Mouse (Mus musculus): ENCODE measurements around the gene Aoc1.
A peak's percentile ranks its signal among the peaks of the same experiment; 100 is the strongest.

Aoc1 gene

DNA sequence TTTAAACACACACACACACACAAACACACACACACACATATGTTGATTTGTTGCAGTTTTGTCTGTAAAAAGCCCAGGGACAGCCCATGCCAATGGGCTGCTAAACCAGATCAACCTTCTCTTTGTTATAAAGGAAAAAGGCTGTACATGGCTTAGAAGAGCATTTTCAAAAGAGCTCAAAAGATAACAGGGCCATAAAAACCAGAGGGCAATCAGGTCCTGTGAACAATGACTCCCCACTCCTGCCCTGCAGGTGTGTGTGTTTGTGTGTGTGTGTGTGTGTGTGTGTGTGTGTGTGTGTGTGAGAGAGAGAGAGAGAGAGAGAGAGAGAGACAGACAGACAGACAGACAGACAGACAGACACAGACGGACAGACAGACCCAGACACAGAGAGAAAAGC, 36.5 kb downstream of the Aoc1 start:
- no peak for DNase-seq (ENCODE audit: low spot score)

GRCm38 (mm10) chr6:48912033-48912432, 39.3 kb downstream of the Aoc1 start:
- peak; percentile 12 for DNase-seq (ENCODE audit: low spot score)

DNA sequence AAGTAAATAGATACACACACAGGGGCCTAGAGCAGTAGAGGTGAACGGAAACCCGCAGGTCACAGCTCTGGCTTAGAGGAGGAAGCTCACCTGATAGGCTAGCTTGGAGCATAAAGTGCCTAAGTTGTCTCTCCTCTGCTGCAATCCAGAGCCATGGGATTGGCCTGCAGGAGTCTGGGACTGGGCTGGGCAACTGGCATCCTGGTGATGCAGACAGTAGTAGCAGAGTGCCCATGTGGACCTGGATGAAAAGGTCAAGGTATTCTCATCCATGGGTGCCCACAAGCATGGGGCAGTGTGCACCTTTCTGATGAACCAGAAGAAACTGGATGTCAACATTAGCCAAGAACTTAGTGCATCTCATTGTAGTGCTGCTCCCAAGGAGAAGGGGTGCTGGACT, 40.9 kb downstream of the Aoc1 start:
- no peak for DNase-seq (ENCODE audit: low spot score)

DNA sequence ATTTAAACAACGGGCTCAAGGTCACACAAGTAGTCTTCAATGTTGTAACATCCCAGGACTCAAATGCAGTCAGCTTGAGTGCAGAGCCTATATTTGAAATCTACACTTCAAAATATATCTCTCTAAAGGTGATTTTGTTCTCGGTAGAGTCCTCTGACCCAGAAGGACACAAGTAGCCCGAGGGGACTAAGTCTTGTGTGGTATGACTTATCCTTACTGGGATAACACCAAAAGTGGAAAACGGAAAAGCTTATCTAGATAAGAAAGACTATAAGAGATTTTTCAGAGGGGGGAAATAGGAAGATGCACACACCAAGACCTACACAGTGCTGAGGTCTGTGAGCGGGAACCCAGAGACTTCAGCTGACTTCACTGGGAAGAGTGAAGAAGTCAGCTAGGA, 56.9 kb downstream of the Aoc1 start, which contains the start of gene 1600015I10Rik:
Gene 1600015I10Rik (plus strand): TSS at position 301 of the 400 bp plus-strand sequence.
- no peak for DNase-seq (ENCODE audit: low spot score)

GRCm38 (mm10) chr6:48949596-48949995, 76.9 kb downstream of the Aoc1 start:
- no peak for DNase-seq (ENCODE audit: low spot score)

GRCm38 (mm10) chr6:48950676-48951075, 78.0 kb downstream of the Aoc1 start:
- no peak for DNase-seq (ENCODE audit: low spot score)

- DNase-seq (ENCODE audit: low spot score), result no peak
Observed at GRCm38 (mm10) chr6:48951630-48952029, 78.9 kb downstream of the Aoc1 start.

GRCm38 (mm10) chr6:48953220-48953619, 80.5 kb downstream of the Aoc1 start:
- DNase-seq (ENCODE audit: low spot score), result no peak

GRCm38 (mm10) chr6:48954211-48954610, 81.5 kb downstream of the Aoc1 start:
- DNase-seq (ENCODE audit: low spot score), result no peak

DNA sequence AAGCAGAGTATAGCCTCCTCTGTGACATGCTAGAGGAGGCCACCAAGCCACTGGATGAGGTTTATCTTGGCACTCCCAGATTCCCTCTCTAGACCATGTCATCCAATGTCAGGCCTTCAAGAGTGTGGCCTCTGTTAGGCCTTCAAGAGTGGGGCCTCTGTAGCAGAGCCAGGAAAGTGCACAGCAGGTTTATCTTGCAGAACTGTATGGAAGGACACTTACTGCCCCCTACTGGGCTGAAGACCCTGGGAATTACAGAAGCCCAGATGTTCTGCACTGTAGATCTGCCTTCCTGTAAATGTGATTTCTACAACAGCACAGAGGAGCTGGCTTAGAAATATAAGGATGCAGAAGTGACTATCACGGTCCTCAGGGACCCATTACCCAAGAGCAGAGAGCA, 82.2 kb downstream of the Aoc1 start:
- peak; percentile 50 for DNase-seq (ENCODE audit: low spot score)

GRCm38 (mm10) chr6:48956785-48957184, 84.1 kb downstream of the Aoc1 start:
- no peak for DNase-seq (ENCODE audit: low spot score)

- DNase-seq (ENCODE audit: low spot score), result no peak
Observed at GRCm38 (mm10) chr6:48958053-48958452, 85.4 kb downstream of the Aoc1 start.

All from lung, postnatal 25 days (tissue).